Mouse (Mus musculus) heart, postnatal 36 days (tissue): ENCODE data around the gene Krtap5-3. TPM values are rescaled to one million over a fixed set of nuclear protein-coding genes. Genes with fewer than 3 reads are reported as not detected.

Experiments used
- total RNA-seq, 2 experiments: library from RNA; stranded (reverse); gene quantifications; 2 replicates each; pipeline ENCODE4 v1.2.3; 2021

Krtap5-3 gene
- total RNA-seq, 2 experiments from 2014 or later, result not detected

Other genes with a start within 250 kb of the Krtap5-3 start
- gene Mob2, start 140.3 kb upstream of the Krtap5-3 start, total RNA-seq, result 10 to 100 TPM; 43.6 to 43.8 TPM
- 10 to 100 TPM; 33.2 to 46.2 TPM for gene Dusp8, start 105.5 kb upstream of the Krtap5-3 start, total RNA-seq
- gene Gm45618, start 80.6 kb upstream of the Krtap5-3 start, total RNA-seq, result not detected
- gene Gm39115, start 65.3 kb upstream of the Krtap5-3 start, total RNA-seq, result not detected
- gene Gm45337, start 56.8 kb upstream of the Krtap5-3 start, total RNA-seq, result not detected
- not detected for gene Gm29735, start 44.3 kb upstream of the Krtap5-3 start, total RNA-seq
- gene Gm4553, start 35.6 kb upstream of the Krtap5-3 start, total RNA-seq, result not detected
- not detected for gene Krtap5-2, start 25.4 kb upstream of the Krtap5-3 start, total RNA-seq
- gene Gm10153, start 11.0 kb upstream of the Krtap5-3 start, total RNA-seq, result not detected
- gene Gm7579, start 10.5 kb downstream of the Krtap5-3 start, total RNA-seq, result not detected
- not detected for gene Krtap5-5, start 28.6 kb downstream of the Krtap5-3 start, total RNA-seq
- gene Gm40460, start 39.7 kb downstream of the Krtap5-3 start, total RNA-seq, result not detected
- not detected for gene Gm2431, start 57.0 kb downstream of the Krtap5-3 start, total RNA-seq
- gene Gm4559, start 73.0 kb downstream of the Krtap5-3 start, total RNA-seq, result not detected
- not detected for gene Krtap5-1, start 95.8 kb downstream of the Krtap5-3 start, total RNA-seq
- not detected for gene Krtap5-4, start 102.2 kb downstream of the Krtap5-3 start, total RNA-seq
- gene Ifitm10, start 172.4 kb downstream of the Krtap5-3 start, total RNA-seq, result 1 to 10 TPM; 1.8 to 2.0 TPM
- gene Gm49369, start 181.3 kb downstream of the Krtap5-3 start, total RNA-seq, result 1 to 10 TPM in 1 of 2 experiments, under 1 TPM in 1; 0.72 to 8.2 TPM
- 100 to 1,000 TPM; 830 to 843 TPM for gene Ctsd, start 186.7 kb downstream of the Krtap5-3 start, total RNA-seq
- gene Syt8, start 233.5 kb downstream of the Krtap5-3 start, total RNA-seq, result not detected
- gene Tnni2, start 240.4 kb downstream of the Krtap5-3 start, total RNA-seq, result 1 to 10 TPM; 1.6 to 3.4 TPM